In genomic region chr6:40061327-40062189, GRCm38 (mm10) we compare ENCODE assay signal across 12 mouse cellular contexts.
A peak's percentile ranks its signal among the peaks of the same experiment; 100 is the strongest.
DNase-seq lines count a peak whose midpoint lies in the region; ATAC-seq lines count a peak whose summit lies in the region.
"Had no signal": no experiment of that assay in that cellular context is flagged by ENCODE, and none has a peak within 500 bp of the region (broad histone marks: within the 10 kb centered on the region; RNA-seq: fewer than 3 reads in every experiment).

No protein-coding gene starts in this region.

- DNase-seq in forebrain, embryonic 14.5 days (ENCODE audit: low spot score): no peak
- DNase-seq in left cerebral cortex, postnatal 4 days: peak; percentile 46
- DNase-seq in left cerebral cortex, adult 11 months (ENCODE audit: low spot score): no peak
- DNase-seq in kidney, adult 8-10 months: peak; percentile 27 to 36
- peak; percentile 23 for DNase-seq in retina, embryonic 14.5 days (ENCODE audit: low spot score)
- no peak for DNase-seq in gastrocnemius, adult 8-10 months (ENCODE audit: low spot score in 2 of 2)
- DNase-seq in urinary bladder, postnatal 4 days (ENCODE audit: low spot score in 2 of 2): no peak
- DNase-seq: lung, embryonic 14.5 days had no signal

- H3K9ac ChIP-seq in forebrain, embryonic 15.5 days (replicated peaks): no peak overlapping the region
- no peak overlapping the region for H3K9ac ChIP-seq in forebrain, embryonic 14.5 days (ENCODE audit: low read length)
- H3K9ac ChIP-seq: lung, embryonic 14.5 days; neural tube, embryonic 12.5 days had no signal

- H3K27ac ChIP-seq in forebrain, embryonic 15.5 days (replicated peaks): peak overlapping the region; percentile 27; the same call in 1 of the 2 replicates
- H3K27ac ChIP-seq in forebrain, embryonic 14.5 days (ENCODE audit: low read depth, low read length): no peak overlapping the region
- H3K27ac ChIP-seq: neural tube, embryonic 12.5 days had no signal

- H3K36me3 ChIP-seq in forebrain, embryonic 15.5 days: no peaks in the 10 kb centered on the region
- H3K36me3 ChIP-seq in forebrain, embryonic 14.5 days (ENCODE audit: control insufficient read depth, insufficient read depth, low read length): no peaks in the 10 kb centered on the region
- H3K36me3 ChIP-seq: neural tube, embryonic 12.5 days had no signal

- intact Hi-C loops in left cerebral cortex, postnatal 4 days (cut with DNase I): no loop called here

- no peaks in the 10 kb centered on the region for H3K9me3 ChIP-seq in forebrain, embryonic 15.5 days
- H3K9me3 ChIP-seq in forebrain, embryonic 14.5 days (replicated peaks; ENCODE audit: control insufficient read depth, low read length): no peaks in the 10 kb centered on the region
- H3K9me3 ChIP-seq: neural tube, embryonic 12.5 days had no signal

- H3K4me3 ChIP-seq in forebrain, embryonic 15.5 days: no peak overlapping the region
- no peak overlapping the region for H3K4me3 ChIP-seq in forebrain, embryonic 14.5 days (ENCODE audit: low read depth, low read length)
- H3K4me3 ChIP-seq: megakaryocyte, embryonic 14.5 days; neural tube, embryonic 12.5 days had no signal

- H3K27me3 ChIP-seq in forebrain, embryonic 15.5 days: no peaks in the 10 kb centered on the region
- H3K27me3 ChIP-seq in forebrain, embryonic 14.5 days (replicated peaks; ENCODE audit: control insufficient read depth, insufficient read depth, low read length): no peaks in the 10 kb centered on the region
- H3K27me3 ChIP-seq: megakaryocyte, embryonic 14.5 days; neural tube, embryonic 12.5 days had no signal

- WGBS in forebrain, embryonic 15.5 days: 65% methylated on average over 5 of the region's 5 CpGs
- WGBS in forebrain, embryonic 14.5 days: 77% methylated on average over 5 of the region's 5 CpGs

- H3K4me2 ChIP-seq in forebrain, embryonic 15.5 days (replicated peaks): no peak overlapping the region
- no peak overlapping the region for H3K4me2 ChIP-seq in forebrain, embryonic 14.5 days (ENCODE audit: low read length)
- H3K4me2 ChIP-seq: lung, embryonic 14.5 days; neural tube, embryonic 12.5 days had no signal

- H3K4me1 ChIP-seq in forebrain, embryonic 15.5 days: peaks cover 8% of the 10 kb centered on the region; the same call in 1 of the 2 replicates
- H3K4me1 ChIP-seq in forebrain, embryonic 14.5 days (ENCODE audit: control insufficient read depth, insufficient read depth, low read length): 0 out of 2 replicates have a peak, but pooled peaks cover 2% of the 10 kb centered on the region
- H3K4me1 ChIP-seq: megakaryocyte, embryonic 14.5 days had no signal

- ATAC-seq in forebrain, embryonic 15.5 days (replicated peaks): no peak
- no peak for ATAC-seq in forebrain, embryonic 14.5 days
- ATAC-seq: activated CD4-positive, CD25-positive, alpha-beta regulatory T cell, adult 4 months had no signal

Comparison
In these comparisons a context has a peak if more than half of its experiments do, and no peak if none do; other contexts are left out.
1. DNase-seq: peak in left cerebral cortex, postnatal 4 days (single experiment), kidney, adult 8-10 months (2 of 2) and retina, embryonic 14.5 days (single experiment); none in forebrain, embryonic 14.5 days (single experiment), left cerebral cortex, adult 11 months (single experiment), gastrocnemius, adult 8-10 months (0 of 2) and urinary bladder, postnatal 4 days (0 of 2).